Mouse (Mus musculus) testis, adult 2 months (tissue): Measurements from ENCODE around the gene Nlrc5. TPM values are rescaled to one million over a fixed set of nuclear protein-coding genes. Genes with fewer than 3 reads are reported as not detected.

Experiments
- H3K27ac ChIP-seq: fragments of 200-500 bp; 2 replicates; pipeline ENCODE4 v1.5.1; 2012; ENCODE audit warnings: low read depth, low read length; ENCODE audit not compliant: control insufficient read depth, insufficient read depth
- H3K27me3 ChIP-seq: fragments of 200-500 bp; 2 replicates; pipeline ENCODE4 v1.6.1; 2012; ENCODE audit warnings: mild to moderate bottlenecking, low read length, moderate library complexity; ENCODE audit not compliant: control insufficient read depth, insufficient read depth
- H3K36me3 ChIP-seq: fragments of 200-500 bp; 2 replicates; pipeline ENCODE4 v1.6.1; 2012; ENCODE audit warnings: mild to moderate bottlenecking, low read length; ENCODE audit not compliant: control insufficient read depth, insufficient read depth
- H3K4me1 ChIP-seq: fragments of 200-500 bp; 2 replicates; pipeline ENCODE4 v1.6.1; 2012; ENCODE audit warnings: low read length; ENCODE audit not compliant: control insufficient read depth, insufficient read depth
- H3K4me3 ChIP-seq: fragments of 200-500 bp; 2 replicates; pipeline ENCODE4 v1.5.1; 2012; ENCODE audit warnings: low read depth, mild to moderate bottlenecking, low read length, moderate library complexity, mixed read lengths; ENCODE audit not compliant: control insufficient read depth
- CTCF ChIP-seq: fragments of 200-500 bp; IDR thresholded peaks from 2 replicates; pipeline ENCODE4 v1.5.1; 2012; ENCODE audit warnings: low read depth, mild to moderate bottlenecking, inconsistent platforms, low read length, moderate library complexity; ENCODE audit not compliant: control insufficient read depth, insufficient read depth, insufficient replicate concordance
- POLR2A ChIP-seq: fragments of 200-500 bp; IDR thresholded peaks from 2 replicates; pipeline ENCODE4 v1.6.1; 2012; ENCODE audit warnings: low read depth, mild to moderate bottlenecking, inconsistent platforms, low read length, moderate library complexity; ENCODE audit not compliant: control insufficient read depth
- polyA plus RNA-seq: library from polyadenylated mRNA; depleted of rRNA; stranded (reverse); fragments of >200 nt; gene quantifications from 2 replicates; pipeline ENCODE4 v1.2.3, GENCODE M21; 2012

Gene Nlrc5
- polyA plus RNA-seq, 1 experiment, result 7.3 TPM

- TF ChIP-seq CTCF, result no peak
- TF ChIP-seq POLR2A, result no peak
- H3K4me3 ChIP-seq, result no peak overlapping the region
Observed at GRCm38 (mm10) chr8:94488016-94488415, 53.9 kb downstream of the Nlrc5 start.

GRCm38 (mm10) chr8:94489809-94490483, 55.8 kb downstream of the Nlrc5 start:
- TF ChIP-seq POLR2A (no peak), CTCF (peak; percentile 14; the same call in 1 of the 2 replicates)
- H3K36me3 ChIP-seq, result no peaks in the 10 kb centered on the region
- H3K4me1 ChIP-seq, result no peaks in the 10 kb centered on the region
- H3K27ac ChIP-seq, result no peak overlapping the region
- H3K4me3 ChIP-seq, result no peak overlapping the region
- H3K27me3 ChIP-seq, result no peaks in the 10 kb centered on the region

More at GRCm38 (mm10) chr8:94488016-94488415, 53.9 kb downstream of the Nlrc5 start:
- Histone ChIP-seq H3K27me3 (no peaks in the 10 kb centered on the region), H3K27ac (no peak overlapping the region), H3K36me3 (no peaks in the 10 kb centered on the region), H3K4me1 (no peaks in the 10 kb centered on the region)

GRCm38 (mm10) chr8:94492021-94492681, 58.0 kb downstream of the Nlrc5 start:
- Histone ChIP-seq H3K27ac (no peak overlapping the region), H3K4me3 (no peak overlapping the region), H3K36me3 (no peaks in the 10 kb centered on the region), H3K4me1 (no peaks in the 10 kb centered on the region), H3K27me3 (no peaks in the 10 kb centered on the region)
- TF ChIP-seq POLR2A (no peak), CTCF (peak; percentile 64; the same call in 1 of the 2 replicates)

GRCm38 (mm10) chr8:94493240-94493639, 59.1 kb downstream of the Nlrc5 start:
- no peaks in the 10 kb centered on the region for H3K36me3 ChIP-seq
- no peaks in the 10 kb centered on the region for H3K27me3 ChIP-seq
- TF ChIP-seq POLR2A, result no peak
- no peak for TF ChIP-seq CTCF
- H3K4me1 ChIP-seq, result no peaks in the 10 kb centered on the region
- no peak overlapping the region for H3K27ac ChIP-seq
- H3K4me3 ChIP-seq, result no peak overlapping the region

- TF ChIP-seq POLR2A (no peak), CTCF (no peak)
- no peaks in the 10 kb centered on the region for H3K4me1 ChIP-seq
Observed at GRCm38 (mm10) chr8:94515430-94516208, 81.5 kb downstream of the Nlrc5 start.

GRCm38 (mm10) chr8:94516209-94516593, 82.0 kb downstream of the Nlrc5 start:
- Histone ChIP-seq H3K27me3 (no peaks in the 10 kb centered on the region), H3K4me3 (no peak overlapping the region), H3K4me1 (no peaks in the 10 kb centered on the region), H3K36me3 (no peaks in the 10 kb centered on the region), H3K27ac (no peak overlapping the region)
- TF ChIP-seq POLR2A (no peak), CTCF (no peak)

More at GRCm38 (mm10) chr8:94515430-94516208, 81.5 kb downstream of the Nlrc5 start:
- Histone ChIP-seq H3K27ac (no peak overlapping the region), H3K4me3 (no peak overlapping the region), H3K27me3 (no peaks in the 10 kb centered on the region), H3K36me3 (no peaks in the 10 kb centered on the region)

GRCm38 (mm10) chr8:94516766-94517165, 82.6 kb downstream of the Nlrc5 start:
- TF ChIP-seq POLR2A (no peak), CTCF (no peak)
- no peaks in the 10 kb centered on the region for H3K36me3 ChIP-seq
- no peaks in the 10 kb centered on the region for H3K27me3 ChIP-seq
- no peaks in the 10 kb centered on the region for H3K4me1 ChIP-seq
- no peak overlapping the region for H3K27ac ChIP-seq
- H3K4me3 ChIP-seq, result no peak overlapping the region

- H3K27ac ChIP-seq, result no peak overlapping the region
- TF ChIP-seq POLR2A (no peak), CTCF (no peak)
- no peak overlapping the region for H3K4me3 ChIP-seq
- no peaks in the 10 kb centered on the region for H3K36me3 ChIP-seq
- no peaks in the 10 kb centered on the region for H3K4me1 ChIP-seq
- no peaks in the 10 kb centered on the region for H3K27me3 ChIP-seq
Observed at GRCm38 (mm10) chr8:94518331-94518730, 84.2 kb downstream of the Nlrc5 start.
